Mouse (Mus musculus): ENCODE data around the gene Ubl4b. TPM values are rescaled to one million over a fixed set of nuclear protein-coding genes. Genes with fewer than 3 reads are reported as not detected.

The Ubl4b gene
- polyA plus RNA-seq, 2 experiments: 0.31 TPM; not detected in 1

- peaks cover 6% of the 10 kb centered on the region; the same call in 1 of the 2 replicates for H3K4me1 ChIP-seq (ENCODE audit: control insufficient read depth, insufficient read depth, low read length)
- H3K4me3 ChIP-seq (replicated peaks; ENCODE audit: low read length): no peak overlapping the region
- no peak overlapping the region for H3K27ac ChIP-seq (replicated peaks; ENCODE audit: low read depth, low read length)
- H3K4me2 ChIP-seq (replicated peaks; ENCODE audit: low read depth, low read length, severe bottlenecking): no peak overlapping the region
- H3K36me3 ChIP-seq (ENCODE audit: control insufficient read depth, insufficient read depth, low read length): no peaks in the 10 kb centered on the region
- no peak for TF ChIP-seq POLR2A (IDR thresholded peaks at IDR 0.05; ENCODE audit: borderline replicate concordance, extremely low read depth, insufficient read depth, insufficient read length)
- ATAC-seq (ENCODE audit: low FRiP score, low read depth) (no peak), DNase-seq (ENCODE audit: low spot score) (no peak)
- no peak overlapping the region for H3K9ac ChIP-seq (ENCODE audit: low read depth, low read length, severe bottlenecking)
- H3K9me3 ChIP-seq (ENCODE audit: control insufficient read depth, low read length): no peaks in the 10 kb centered on the region
- H3K27me3 ChIP-seq (ENCODE audit: control insufficient read depth, insufficient read depth, low read length): no peaks in the 10 kb centered on the region
- WGBS: 88% methylated on average over 6 of the region's 6 CpGs
These were observed 30.3 kb downstream of the Ubl4b start for GRCm38 (mm10) chr3:107524547-107524946.

GRCm38 (mm10) chr3:107520931-107521330, 33.9 kb downstream of the Ubl4b start:
- no peaks in the 10 kb centered on the region for H3K9me3 ChIP-seq (ENCODE audit: control insufficient read depth, low read length)
- DNase-seq (ENCODE audit: low spot score) (no peak), ATAC-seq (ENCODE audit: low FRiP score, low read depth) (no peak)
- H3K27ac ChIP-seq (replicated peaks; ENCODE audit: low read depth, low read length): no peak overlapping the region
- no peak overlapping the region for H3K9ac ChIP-seq (ENCODE audit: low read depth, low read length, severe bottlenecking)
- peaks cover 24% of the 10 kb centered on the region; the same call in 1 of the 2 replicates for H3K27me3 ChIP-seq (ENCODE audit: control insufficient read depth, insufficient read depth, low read length)
- no peak overlapping the region for H3K4me2 ChIP-seq (replicated peaks; ENCODE audit: low read depth, low read length, severe bottlenecking)
- TF ChIP-seq POLR2A (IDR thresholded peaks at IDR 0.05; ENCODE audit: borderline replicate concordance, extremely low read depth, insufficient read depth, insufficient read length): no peak
- H3K4me3 ChIP-seq (replicated peaks; ENCODE audit: low read length): no peak overlapping the region
- H3K4me1 ChIP-seq (ENCODE audit: control insufficient read depth, insufficient read depth, low read length): peaks cover 9% of the 10 kb centered on the region
- WGBS: 84% methylated on average over 5 of the region's 5 CpGs
- no peaks in the 10 kb centered on the region for H3K36me3 ChIP-seq (ENCODE audit: control insufficient read depth, insufficient read depth, low read length)

GRCm38 (mm10) chr3:107517631-107518108, 37.2 kb downstream of the Ubl4b start, which contains the start of gene Slc6a17:
Gene Slc6a17, minus strand, starts transcription at chr3:107518018.
- Histone ChIP-seq H3K27me3 (ENCODE audit: control insufficient read depth, insufficient read depth, low read length) (peaks cover 30% of the 10 kb centered on the region; the same call in 1 of the 2 replicates), H3K27ac (replicated peaks; ENCODE audit: low read depth, low read length) (peak within 1 kb of the TSS; percentile 65), H3K9me3 (ENCODE audit: control insufficient read depth, low read length) (no peaks in the 10 kb centered on the region), H3K36me3 (ENCODE audit: control insufficient read depth, insufficient read depth, low read length) (no peaks in the 10 kb centered on the region), H3K4me1 (ENCODE audit: control insufficient read depth, insufficient read depth, low read length) (peaks cover 9% of the 10 kb centered on the region), H3K4me2 (replicated peaks; ENCODE audit: low read depth, low read length, severe bottlenecking) (peak within 1 kb of the TSS; percentile 98), H3K9ac (ENCODE audit: low read depth, low read length, severe bottlenecking) (peak within 1 kb of the TSS; percentile 74), H3K4me3 (replicated peaks; ENCODE audit: low read length) (peak within 1 kb of the TSS; percentile 64)
- WGBS: under 1% methylated on average over 49 of the region's 68 CpGs
- TF ChIP-seq POLR2A (IDR thresholded peaks at IDR 0.05; ENCODE audit: borderline replicate concordance, extremely low read depth, insufficient read depth, insufficient read length): no peak
- ATAC-seq (ENCODE audit: low FRiP score, low read depth) (peak; percentile 86), DNase-seq (ENCODE audit: low spot score) (peak; percentile 54)

DNA sequence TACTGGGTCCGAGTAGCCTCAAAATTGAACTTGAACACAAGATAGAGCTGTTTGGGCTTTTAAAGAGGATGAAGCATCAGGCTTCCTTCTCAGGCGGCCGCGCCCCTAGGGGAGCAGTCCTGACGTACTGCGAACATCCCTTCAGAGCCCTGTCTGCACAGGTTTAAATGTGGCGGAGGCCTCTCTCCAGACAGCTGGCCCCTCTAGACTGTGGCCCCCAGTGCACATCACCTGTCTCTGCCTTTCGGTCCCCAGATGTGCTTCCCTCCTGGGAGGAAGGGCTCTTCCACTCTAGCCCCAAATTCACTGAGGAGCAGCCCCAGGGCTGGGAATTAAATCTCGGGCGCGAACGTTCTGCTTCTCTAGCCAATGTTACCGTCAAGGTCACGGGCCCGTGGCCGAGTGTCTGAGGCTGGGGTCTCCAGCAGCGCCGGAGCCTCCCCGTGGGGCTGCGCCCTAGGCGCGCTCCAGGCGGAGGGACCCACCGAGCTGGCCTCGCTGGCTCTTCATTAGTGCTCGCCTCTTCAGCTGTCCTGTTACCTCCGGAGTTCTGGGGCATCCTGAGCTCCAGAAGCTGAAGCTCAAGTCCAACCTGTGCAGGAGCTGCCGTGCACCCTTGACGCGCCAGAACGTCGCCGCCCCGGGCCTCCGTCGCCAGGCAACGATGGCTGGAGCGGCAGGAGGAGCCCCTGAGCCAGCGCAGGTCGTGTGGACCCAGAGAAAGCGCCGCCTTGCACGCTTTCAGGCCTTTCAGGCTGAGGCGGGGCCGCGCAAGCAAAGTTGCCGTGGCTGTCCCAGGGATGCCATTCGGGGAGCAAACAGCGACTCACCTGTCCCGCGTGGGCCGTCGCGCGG, 37.9 kb downstream of the Ubl4b start:
- 5% methylated on average over 55 of the region's 55 CpGs for WGBS
- Histone ChIP-seq H3K4me3 (replicated peaks; ENCODE audit: low read length) (peak overlapping the region; percentile 64), H3K27me3 (ENCODE audit: control insufficient read depth, insufficient read depth, low read length) (peaks cover 30% of the 10 kb centered on the region; the same call in 1 of the 2 replicates), H3K4me2 (replicated peaks; ENCODE audit: low read depth, low read length, severe bottlenecking) (peak overlapping the region; percentile 98), H3K9me3 (ENCODE audit: control insufficient read depth, low read length) (no peaks in the 10 kb centered on the region), H3K36me3 (ENCODE audit: control insufficient read depth, insufficient read depth, low read length) (no peaks in the 10 kb centered on the region), H3K9ac (ENCODE audit: low read depth, low read length, severe bottlenecking) (peak overlapping the region; percentile 74), H3K27ac (replicated peaks; ENCODE audit: low read depth, low read length) (peak overlapping the region; percentile 65), H3K4me1 (ENCODE audit: control insufficient read depth, insufficient read depth, low read length) (peaks cover 9% of the 10 kb centered on the region)
- DNase-seq (ENCODE audit: low spot score) (peak; percentile 32), ATAC-seq (ENCODE audit: low FRiP score, low read depth) (peak; percentile 87)
- 0 out of 2 replicates have a peak, but pooled peaks have one; percentile 20 for TF ChIP-seq POLR2A (IDR thresholded peaks at IDR 0.05; ENCODE audit: borderline replicate concordance, extremely low read depth, insufficient read depth, insufficient read length)

DNA sequence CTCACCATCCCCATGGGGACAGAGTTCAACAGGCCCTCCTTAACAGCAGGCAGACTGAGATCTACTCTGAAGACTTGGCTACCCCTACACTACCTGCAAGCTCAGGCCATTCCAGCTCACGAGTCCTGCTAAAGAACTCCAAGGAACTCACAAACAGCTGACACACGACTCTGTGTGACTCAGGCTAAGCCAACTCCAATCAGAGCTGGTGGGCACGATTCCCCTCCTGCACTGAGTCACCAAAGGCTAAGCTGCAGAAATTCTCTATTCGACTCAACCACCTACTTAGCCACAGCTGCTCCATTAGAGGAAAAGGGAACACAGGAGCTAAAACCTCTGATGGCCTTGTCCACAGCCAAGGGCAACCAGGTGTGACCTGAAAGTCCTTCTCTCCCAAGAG, 38.9 kb downstream of the Ubl4b start:
- H3K9ac ChIP-seq (ENCODE audit: low read depth, low read length, severe bottlenecking): no peak overlapping the region
- peaks cover 30% of the 10 kb centered on the region; the same call in 1 of the 2 replicates for H3K27me3 ChIP-seq (ENCODE audit: control insufficient read depth, insufficient read depth, low read length)
- 79% methylated on average over 4 of the region's 4 CpGs for WGBS

More for the DNA sequence above, 38.9 kb downstream of the Ubl4b start:
- TF ChIP-seq POLR2A (IDR thresholded peaks at IDR 0.05; ENCODE audit: borderline replicate concordance, extremely low read depth, insufficient read depth, insufficient read length): no peak
- peaks cover 9% of the 10 kb centered on the region for H3K4me1 ChIP-seq (ENCODE audit: control insufficient read depth, insufficient read depth, low read length)
- H3K4me3 ChIP-seq (replicated peaks; ENCODE audit: low read length): no peak overlapping the region
- DNase-seq (ENCODE audit: low spot score): no peak
- no peak overlapping the region for H3K4me2 ChIP-seq (replicated peaks; ENCODE audit: low read depth, low read length, severe bottlenecking)
- H3K9me3 ChIP-seq (ENCODE audit: control insufficient read depth, low read length): no peaks in the 10 kb centered on the region
- no peaks in the 10 kb centered on the region for H3K36me3 ChIP-seq (ENCODE audit: control insufficient read depth, insufficient read depth, low read length)
- H3K27ac ChIP-seq (replicated peaks; ENCODE audit: low read depth, low read length): no peak overlapping the region
- ATAC-seq (ENCODE audit: low FRiP score, low read depth): no peak

Data from limb, embryonic 14.5 days (tissue).